Mouse (Mus musculus): ENCODE measurements around the gene Cox6b1. TPM values are rescaled to one million over a fixed set of nuclear protein-coding genes. Genes with fewer than 3 reads are reported as not detected.

Gene Cox6b1
- polyA plus RNA-seq, 1 experiment from 2014 or later = 1,061 TPM

DNA sequence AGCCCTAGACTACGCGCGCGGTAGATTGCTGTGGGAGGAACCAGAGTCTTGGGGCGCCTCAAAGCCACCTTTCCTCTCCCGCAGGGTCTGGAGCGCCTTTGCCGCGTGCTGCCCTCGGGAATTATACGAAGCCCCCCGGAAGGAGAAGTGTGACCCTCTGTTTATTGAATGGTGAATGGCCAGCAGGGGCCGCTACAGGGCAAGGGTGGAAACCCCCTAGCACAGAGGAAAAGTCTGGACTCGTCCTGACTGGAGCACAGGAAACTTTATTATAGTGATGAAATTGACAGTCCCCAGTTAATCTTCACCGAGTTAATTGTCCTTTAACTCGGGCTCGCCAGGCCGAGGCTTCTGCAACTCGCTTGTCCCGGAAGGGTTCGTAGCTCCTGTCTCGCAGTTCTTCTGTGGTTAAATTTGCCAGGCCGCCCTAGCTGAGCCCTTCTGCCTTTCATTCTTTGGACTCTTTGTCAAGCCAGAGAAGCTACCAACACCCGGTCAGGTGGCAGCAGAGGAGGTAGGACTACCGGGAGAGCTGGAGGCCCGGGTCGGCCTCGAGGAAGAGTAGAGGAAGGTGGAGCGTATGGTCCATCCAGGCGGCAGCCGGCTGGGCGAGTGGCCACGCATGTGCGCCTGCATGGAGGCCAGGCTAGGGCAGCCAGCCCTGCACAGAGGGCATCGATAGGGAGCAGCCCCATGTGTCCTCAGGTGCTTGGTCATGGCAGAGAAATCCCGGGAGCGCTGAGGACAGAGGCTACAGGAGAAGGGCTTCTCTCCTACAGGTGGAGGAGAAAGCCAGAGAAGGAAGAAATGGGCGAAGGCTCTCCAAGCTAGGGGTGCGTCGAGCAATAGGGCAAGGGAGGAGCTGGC lies 36.3 kb downstream of the Cox6b1 start:
- Histone ChIP-seq H3K9ac (peak overlapping the region; percentile 83), H3K27ac (peak overlapping the region; percentile 90), H3K4me1 (peaks cover 21% of the 10 kb centered on the region), H3K9me3 (no peaks in the 10 kb centered on the region), H3K4me2 (peak overlapping the region; percentile 78), H3K27me3 (replicated peaks) (no peaks in the 10 kb centered on the region), H3K36me3 (replicated peaks) (peaks cover 11% of the 10 kb centered on the region; the same call in 1 of the 2 replicates), H3K4me3 (peak overlapping the region; percentile 57)
- ATAC-seq (replicated peaks) = peak; percentile 66
- 32% methylated on average over 40 of the region's 40 CpGs for WGBS

DNA sequence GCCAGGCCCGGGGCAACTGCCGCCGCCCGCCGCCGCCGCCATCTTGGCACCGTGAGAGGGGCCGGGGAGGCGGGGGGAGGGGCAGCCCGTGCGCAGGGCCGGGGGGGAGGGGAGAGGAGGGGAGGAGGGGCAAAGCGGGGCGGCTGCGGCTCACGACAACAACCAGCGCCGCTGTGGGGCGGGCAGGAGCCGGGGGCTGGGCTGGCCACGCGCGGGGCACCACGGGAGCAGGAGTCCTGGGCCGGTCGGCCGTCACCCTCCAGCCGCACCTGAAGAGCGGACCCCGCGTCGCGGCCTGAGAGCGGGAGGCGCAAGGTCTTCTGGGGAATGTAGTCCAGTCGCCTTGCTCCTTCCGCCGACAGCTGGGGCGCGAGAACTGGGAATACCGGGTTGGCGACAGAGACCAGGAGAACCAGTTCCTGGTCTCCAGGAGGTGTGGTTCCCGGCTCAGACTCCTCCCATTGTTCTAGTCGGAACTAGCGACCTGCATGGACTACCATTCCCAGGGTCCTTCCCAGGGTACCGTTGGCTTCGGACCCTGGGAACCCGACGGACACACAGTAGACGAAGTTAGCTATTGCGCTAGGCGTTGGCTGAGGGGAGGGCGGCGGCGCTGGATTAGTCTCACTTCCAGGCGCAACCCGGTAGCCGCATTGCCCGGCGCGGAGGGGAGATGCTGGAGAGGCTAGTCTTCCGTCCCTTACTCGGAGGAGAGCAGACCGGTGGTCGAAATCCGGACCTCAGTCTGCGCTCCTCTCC lies 37.1 kb downstream of the Cox6b1 start, which contains the start of gene Kmt2b:
Gene Kmt2b, minus strand, starts transcription at position 51 of the 759 bp plus-strand sequence.
- Histone ChIP-seq H3K9ac (peak within 1 kb of the TSS; percentile 83), H3K4me3 (peak within 1 kb of the TSS; percentile 57), H3K27ac (peak within 1 kb of the TSS; percentile 90), H3K27me3 (replicated peaks) (no peaks in the 10 kb centered on the region), H3K4me2 (peak within 1 kb of the TSS; percentile 86), H3K36me3 (replicated peaks) (peaks cover 18% of the 10 kb centered on the region; the same call in 1 of the 2 replicates), H3K9me3 (no peaks in the 10 kb centered on the region), H3K4me1 (peaks cover 21% of the 10 kb centered on the region)
- WGBS = under 1% methylated on average over 52 of the region's 68 CpGs
- ATAC-seq (replicated peaks) = peak; percentile 96

DNA sequence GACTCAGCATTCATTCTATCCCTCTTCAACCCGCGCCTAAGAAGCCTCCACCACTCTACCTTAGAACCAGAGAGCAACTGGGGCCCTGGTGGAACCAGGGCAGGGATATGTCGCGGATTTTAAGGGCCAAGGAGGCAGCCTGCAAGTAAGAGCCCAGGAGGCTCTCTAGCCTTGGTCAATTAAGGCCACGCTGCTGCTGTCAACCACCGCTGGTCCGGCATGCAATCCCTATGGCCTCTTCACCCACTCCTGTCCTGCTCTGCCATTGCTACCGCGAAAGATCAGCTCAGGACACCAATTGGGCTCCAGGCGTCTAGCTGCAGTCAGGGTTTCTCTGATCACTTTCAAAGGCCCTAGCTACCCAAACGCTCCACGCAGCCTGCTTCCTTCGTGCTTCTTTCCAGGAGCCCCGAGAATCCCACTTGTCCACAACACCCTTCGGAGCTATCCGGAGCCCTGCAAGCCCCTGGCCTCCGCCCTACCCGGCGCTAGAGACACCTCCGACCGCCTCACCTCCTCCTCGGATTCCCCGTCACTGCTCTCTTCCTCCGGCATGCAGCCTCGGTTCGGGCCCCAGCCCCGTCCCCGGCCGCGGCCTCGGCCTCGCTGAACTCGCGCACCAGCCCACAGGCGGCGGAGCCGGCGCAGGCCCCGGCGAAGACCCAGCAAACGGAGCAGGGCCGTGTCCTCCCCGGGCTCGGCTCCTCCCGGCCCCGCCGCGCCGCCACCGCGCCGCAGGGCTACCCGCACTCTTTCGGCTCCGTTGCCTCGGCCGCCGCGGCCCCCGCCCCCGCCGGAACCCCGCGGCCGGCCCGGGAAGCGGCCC lies 37.9 kb downstream of the Cox6b1 start:
- Histone ChIP-seq H3K27me3 (replicated peaks) (no peaks in the 10 kb centered on the region), H3K9me3 (no peaks in the 10 kb centered on the region), H3K9ac (peak overlapping the region; percentile 83), H3K27ac (peak overlapping the region; percentile 90), H3K4me1 (peaks cover 21% of the 10 kb centered on the region), H3K4me3 (peak overlapping the region; percentile 57), H3K36me3 (replicated peaks) (peaks cover 25% of the 10 kb centered on the region; the same call in 1 of the 2 replicates), H3K4me2 (peak overlapping the region; percentile 86)
- WGBS = under 1% methylated on average over 62 of the region's 67 CpGs
- ATAC-seq (replicated peaks) = peak; percentile 62

DNA sequence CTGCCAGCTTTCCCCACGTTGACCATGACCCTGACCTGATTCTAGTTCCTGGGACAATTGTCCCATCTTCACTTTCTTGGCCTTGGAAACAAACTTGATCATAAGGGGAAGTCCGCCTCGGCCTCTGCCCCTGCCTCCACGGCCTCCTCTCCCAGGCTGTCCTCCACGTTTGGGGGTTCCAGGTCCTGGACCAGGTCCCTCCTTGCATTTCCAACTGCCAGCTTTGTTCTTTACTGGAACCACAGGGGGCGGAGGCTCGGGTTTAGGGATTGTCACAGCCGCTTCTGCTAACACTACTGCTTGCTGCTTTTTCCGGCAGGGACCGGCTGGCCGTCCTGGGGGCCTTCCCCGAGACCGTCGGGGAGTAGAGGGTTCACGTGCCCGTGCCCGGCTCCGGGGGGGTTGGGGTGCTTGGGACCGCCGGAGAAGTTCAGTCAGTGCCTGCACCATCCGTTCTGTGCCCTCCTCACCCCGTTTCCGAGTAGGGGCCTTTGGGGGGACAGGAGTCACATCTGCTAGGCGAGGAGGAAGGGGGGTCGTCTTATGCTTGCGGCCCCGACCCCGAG lies 39.4 kb downstream of the Cox6b1 start:
- H3K9me3 ChIP-seq = no peaks in the 10 kb centered on the region
- peak overlapping the region; percentile 86 for H3K4me2 ChIP-seq
- H3K36me3 ChIP-seq (replicated peaks) = peaks cover 38% of the 10 kb centered on the region
- H3K9ac ChIP-seq = no peak overlapping the region
- no peak overlapping the region for H3K27ac ChIP-seq
- no peak for ATAC-seq (replicated peaks)
- 90% methylated on average over 28 of the region's 28 CpGs for WGBS
- peaks cover 21% of the 10 kb centered on the region for H3K4me1 ChIP-seq
- H3K27me3 ChIP-seq (replicated peaks) = no peaks in the 10 kb centered on the region
- peak overlapping the region; percentile 57; the same call in 1 of the 2 replicates for H3K4me3 ChIP-seq

DNA sequence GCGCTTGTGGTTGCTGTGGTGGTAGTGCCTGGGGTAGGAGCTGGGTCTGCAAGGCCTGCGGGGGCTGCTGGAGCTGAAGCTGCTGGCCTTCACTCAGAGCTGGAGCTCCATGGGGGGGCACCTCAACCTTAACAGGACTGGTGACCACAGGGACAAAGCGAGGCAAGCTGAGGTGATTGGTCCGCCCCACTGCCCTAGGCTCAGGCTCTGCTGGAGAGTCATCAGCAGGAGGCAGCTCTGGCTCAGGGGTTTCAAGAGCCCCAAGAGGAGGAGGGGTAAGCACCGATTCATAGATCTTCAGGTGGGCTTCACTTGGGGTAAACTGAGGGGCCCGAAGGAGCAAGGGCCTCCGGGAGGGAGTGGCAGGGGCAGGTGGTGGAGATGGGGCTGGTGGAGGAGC lies 40.8 kb downstream of the Cox6b1 start:
- 96% methylated on average over 7 of the region's 7 CpGs for WGBS
- peaks cover 50% of the 10 kb centered on the region for H3K36me3 ChIP-seq (replicated peaks)

DNA sequence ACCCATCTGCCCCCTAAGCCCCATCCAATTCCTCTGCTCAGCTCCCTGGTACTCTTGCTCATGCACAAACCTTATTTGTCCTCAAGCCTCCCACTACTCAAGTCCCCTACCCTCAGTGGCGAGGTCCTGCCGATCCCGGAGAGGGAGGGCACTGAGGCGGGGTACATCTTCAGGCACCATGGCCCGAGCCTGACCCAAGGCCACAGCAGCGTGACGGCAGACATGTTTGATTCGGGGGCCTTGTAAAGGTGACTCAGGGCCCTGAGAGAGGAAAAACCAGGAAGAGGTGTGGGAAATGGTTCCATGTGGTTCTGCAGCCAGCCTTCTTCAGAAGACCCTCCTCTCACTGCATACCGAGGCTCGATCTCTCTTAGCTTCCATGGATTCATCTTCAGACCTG lies 41.6 kb downstream of the Cox6b1 start:
- Histone ChIP-seq H3K27ac (no peak overlapping the region), H3K36me3 (replicated peaks) (peaks cover 59% of the 10 kb centered on the region), H3K9ac (no peak overlapping the region), H3K4me2 (no peak overlapping the region), H3K4me1 (peaks cover 16% of the 10 kb centered on the region), H3K4me3 (no peak overlapping the region), H3K27me3 (replicated peaks) (no peaks in the 10 kb centered on the region), H3K9me3 (no peaks in the 10 kb centered on the region)
- WGBS = 93% methylated on average over 10 of the region's 10 CpGs
- no peak for ATAC-seq (replicated peaks)

More for the DNA sequence above, 40.8 kb downstream of the Cox6b1 start:
- Histone ChIP-seq H3K4me2 (no peak overlapping the region), H3K27me3 (replicated peaks) (no peaks in the 10 kb centered on the region), H3K4me3 (no peak overlapping the region), H3K9ac (no peak overlapping the region), H3K9me3 (no peaks in the 10 kb centered on the region), H3K4me1 (peaks cover 21% of the 10 kb centered on the region), H3K27ac (no peak overlapping the region)
- ATAC-seq (replicated peaks) = no peak

DNA sequence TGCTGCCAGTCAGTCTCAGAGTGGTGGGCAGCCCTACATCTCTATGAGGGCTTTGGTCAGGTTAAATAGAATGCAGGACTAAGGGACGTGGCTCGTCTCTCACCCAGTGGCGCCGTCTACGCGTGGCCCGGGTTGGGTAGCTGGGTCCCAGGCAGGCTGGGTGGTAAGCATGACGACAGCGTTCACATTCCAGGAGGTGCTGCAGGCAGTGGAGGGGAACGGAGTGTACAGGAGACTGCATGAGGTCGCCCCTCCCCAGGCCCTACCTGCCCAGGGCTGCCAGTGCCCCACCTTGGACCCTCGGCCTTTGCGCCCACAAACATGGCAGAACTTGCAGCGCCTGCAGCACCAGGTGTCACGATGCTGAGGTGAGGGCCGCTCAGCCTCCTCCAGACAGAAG lies 44.4 kb downstream of the Cox6b1 start:
- Histone ChIP-seq H3K27ac (no peak overlapping the region), H3K4me2 (no peak overlapping the region), H3K36me3 (replicated peaks) (peaks cover 87% of the 10 kb centered on the region), H3K27me3 (replicated peaks) (no peaks in the 10 kb centered on the region), H3K9ac (no peak overlapping the region), H3K9me3 (no peaks in the 10 kb centered on the region), H3K4me1 (peaks cover 3% of the 10 kb centered on the region), H3K4me3 (no peak overlapping the region)
- 96% methylated on average over 16 of the region's 16 CpGs for WGBS
- ATAC-seq (replicated peaks) = no peak

DNA sequence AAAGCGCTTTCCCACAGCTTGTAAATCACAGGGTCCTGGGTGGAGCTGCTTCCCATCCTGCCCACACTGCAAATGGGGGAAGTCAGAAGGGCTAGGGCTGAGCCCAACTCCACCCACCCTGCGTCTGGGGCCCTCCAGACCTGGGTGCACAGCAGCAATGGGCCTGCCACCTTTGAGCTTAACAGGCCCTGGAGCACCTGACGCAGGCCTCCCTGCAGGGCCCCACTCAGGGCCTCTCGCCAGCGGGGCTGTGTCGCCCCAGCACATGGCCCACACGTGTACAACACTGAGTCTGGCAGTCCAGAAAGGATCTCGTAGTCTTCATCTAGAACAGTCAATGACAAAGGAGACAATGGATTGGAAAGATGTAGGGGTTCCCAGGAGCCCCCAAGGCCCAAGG lies 46.0 kb downstream of the Cox6b1 start:
- Histone ChIP-seq H3K27ac (no peak overlapping the region), H3K27me3 (replicated peaks) (no peaks in the 10 kb centered on the region), H3K4me2 (no peak overlapping the region), H3K9me3 (no peaks in the 10 kb centered on the region), H3K4me3 (no peak overlapping the region), H3K36me3 (replicated peaks) (peaks cover 92% of the 10 kb centered on the region), H3K4me1 (no peaks in the 10 kb centered on the region), H3K9ac (no peak overlapping the region)
- no peak for ATAC-seq (replicated peaks)
- 96% methylated on average over 8 of the region's 8 CpGs for WGBS

DNA sequence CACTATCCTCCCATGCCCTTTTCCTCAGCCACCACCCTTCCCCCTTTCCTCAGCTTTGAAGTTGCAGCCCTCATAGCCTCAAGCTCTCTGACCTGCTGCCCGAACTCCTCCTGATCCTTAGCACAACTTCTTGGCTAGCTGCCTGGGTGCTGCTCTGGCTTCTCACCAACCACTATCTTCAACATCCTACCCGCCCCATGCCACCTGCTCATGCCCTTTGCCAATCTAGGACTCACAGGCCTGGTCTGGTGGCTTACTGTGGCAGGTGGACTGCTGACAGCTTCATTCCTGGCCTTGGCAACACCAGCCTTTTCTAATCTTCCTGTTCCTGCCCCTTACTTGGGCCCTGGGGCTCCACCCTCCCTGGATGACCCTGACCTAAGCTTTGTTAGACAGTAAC lies 53.0 kb downstream of the Cox6b1 start:
- Histone ChIP-seq H3K4me2 (no peak overlapping the region), H3K9ac (no peak overlapping the region), H3K4me3 (no peak overlapping the region), H3K36me3 (replicated peaks) (peaks cover 95% of the 10 kb centered on the region), H3K9me3 (no peaks in the 10 kb centered on the region), H3K4me1 (no peaks in the 10 kb centered on the region), H3K27me3 (replicated peaks) (no peaks in the 10 kb centered on the region), H3K27ac (no peak overlapping the region)
- WGBS = 80% methylated on average over 2 of the region's 2 CpGs
- no peak for ATAC-seq (replicated peaks)

DNA sequence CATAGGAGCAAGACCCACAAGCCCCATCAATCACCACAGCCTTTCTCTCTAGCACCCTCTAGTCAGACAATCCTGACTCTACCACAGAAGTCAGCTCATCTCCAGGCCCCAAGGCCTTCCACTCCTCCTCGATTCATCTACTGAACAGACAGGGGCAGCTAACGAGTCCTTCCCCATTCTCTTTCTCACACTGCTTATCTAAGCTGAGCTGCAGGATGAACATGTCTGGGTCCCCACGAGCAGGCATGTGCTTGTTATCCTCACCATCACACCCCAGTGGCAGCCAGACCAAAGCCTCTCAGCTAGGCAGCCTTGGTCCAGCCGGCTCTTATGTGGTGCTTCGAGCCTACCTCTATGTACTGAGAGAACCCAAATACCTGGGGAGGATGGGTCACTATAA lies 53.6 kb downstream of the Cox6b1 start:
- H3K36me3 ChIP-seq (replicated peaks) = peaks cover 92% of the 10 kb centered on the region
- H3K4me2 ChIP-seq = no peak overlapping the region
- 92% methylated on average over 5 of the region's 5 CpGs for WGBS
- H3K9ac ChIP-seq = no peak overlapping the region
- no peaks in the 10 kb centered on the region for H3K4me1 ChIP-seq
- no peak for ATAC-seq (replicated peaks)
- H3K9me3 ChIP-seq = no peaks in the 10 kb centered on the region
- no peak overlapping the region for H3K4me3 ChIP-seq
- no peak overlapping the region for H3K27ac ChIP-seq
- H3K27me3 ChIP-seq (replicated peaks) = no peaks in the 10 kb centered on the region

DNA sequence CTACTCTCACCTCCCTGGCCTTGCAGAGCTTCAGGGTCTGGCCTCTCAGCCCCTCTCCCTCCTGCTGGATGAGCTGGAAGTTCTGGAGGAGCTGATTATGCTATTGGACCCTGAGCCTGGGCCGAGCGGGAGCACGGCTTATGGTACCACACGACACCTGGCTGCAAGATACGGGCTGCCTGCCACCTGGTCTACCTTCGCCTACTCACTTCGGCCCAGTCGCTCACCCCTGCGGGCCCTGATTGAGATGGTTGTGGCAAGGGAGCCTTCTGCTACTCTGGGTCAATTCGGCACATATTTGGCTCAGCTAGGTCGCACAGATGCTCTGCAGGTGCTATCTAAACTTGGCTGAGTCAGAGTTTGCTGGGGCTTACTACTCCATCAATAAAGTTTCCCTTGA lies 58.4 kb downstream of the Cox6b1 start:
- peaks cover 56% of the 10 kb centered on the region for H3K36me3 ChIP-seq (replicated peaks)
- H3K4me1 ChIP-seq = peaks cover 9% of the 10 kb centered on the region
- ATAC-seq (replicated peaks) = no peak
- H3K27ac ChIP-seq = no peak overlapping the region
- H3K9ac ChIP-seq = no peak overlapping the region
- H3K9me3 ChIP-seq = no peaks in the 10 kb centered on the region
- no peak overlapping the region for H3K4me3 ChIP-seq
- no peaks in the 10 kb centered on the region for H3K27me3 ChIP-seq (replicated peaks)
- H3K4me2 ChIP-seq = no peak overlapping the region
- WGBS = 90% methylated on average over 11 of the region's 11 CpGs

Measured in midbrain, embryonic 15.5 days (tissue).